Mouse (Mus musculus) lung, adult 2 months (tissue): ENCODE results near the gene Diexf. TPM values are rescaled to one million over a fixed set of nuclear protein-coding genes. Genes with fewer than 3 reads are reported as not detected.

Experiments used
- DNase-seq: peaks from one replicate; pipeline ENCODE4 v3.0.0; 2022
- H3K4me1 ChIP-seq: fragments of 200-500 bp; 2 replicates; pipeline ENCODE4 v1.6.1; 2011; ENCODE audit warnings: low read length; ENCODE audit not compliant: control insufficient read depth, insufficient read depth
- H3K4me3 ChIP-seq: fragments of 200-500 bp; replicated peaks from 2 replicates; pipeline ENCODE3; 2011; ENCODE audit warnings: low read depth, mild to moderate bottlenecking, control low read depth, low read length; ENCODE audit errors: extremely low read depth
- CTCF ChIP-seq: fragments of 200-500 bp; IDR thresholded peaks from 2 replicates; pipeline ENCODE4 v1.5.1; 2011; ENCODE audit warnings: mild to moderate bottlenecking, low read length, control low read depth; ENCODE audit not compliant: insufficient read depth
- POLR2A ChIP-seq: fragments of 200-500 bp; IDR thresholded peaks from 2 replicates; pipeline ENCODE4 v1.6.1; 2011; ENCODE audit warnings: low read depth, mild to moderate bottlenecking, control low read depth, low read length, borderline replicate concordance; ENCODE audit errors: extremely low read depth
- WGBS: fragments of 180-500 bp; shearing (Covaris S2); methylation state at CpG from one replicate; pipeline ENCODE4 v1.1.7; 2018; 5-methylcytosine and 5-hydroxymethylcytosine counted together
- polyA plus RNA-seq: library from polyadenylated mRNA; depleted of rRNA; stranded (reverse); fragments of >200 nt; gene quantifications from 2 replicates; pipeline ENCODE4 v1.2.3, GENCODE M21; 2012

Gene Diexf
- polyA plus RNA-seq, 1 experiment, result 14.1 TPM

DNA sequence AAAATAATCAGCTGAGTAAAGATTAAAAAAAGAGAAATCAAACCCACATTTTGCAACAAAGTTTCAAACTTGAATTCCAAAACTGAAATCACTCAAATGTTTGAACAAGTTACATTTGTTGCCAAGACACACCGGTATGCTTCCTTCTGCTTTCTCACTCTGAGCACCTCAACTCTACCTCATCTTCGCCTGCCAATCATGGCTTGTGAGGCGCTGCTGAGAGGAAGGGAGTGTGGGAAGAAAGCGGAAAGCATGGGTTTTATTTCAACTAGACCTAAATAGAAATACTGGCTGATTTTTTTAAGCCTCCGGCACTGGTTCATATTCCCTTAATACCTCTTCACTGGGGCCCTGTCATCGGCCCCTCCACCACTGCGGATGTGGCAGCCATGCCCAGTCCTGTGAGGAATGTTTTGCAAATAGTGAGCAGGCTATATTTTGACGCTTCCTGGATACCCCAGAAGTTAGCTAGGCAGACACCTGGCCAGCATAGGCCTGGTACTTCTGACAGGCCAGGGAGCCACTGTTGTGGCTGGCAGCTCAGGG lies 12.5 kb upstream of the Diexf start:
- no peak for TF ChIP-seq POLR2A
- TF ChIP-seq CTCF, result no peak
- Histone ChIP-seq H3K4me3 (no peak overlapping the region), H3K4me1 (no peaks in the 10 kb centered on the region)
- 76% methylated on average over 8 of the region's 8 CpGs for WGBS
- no peak for DNase-seq

DNA sequence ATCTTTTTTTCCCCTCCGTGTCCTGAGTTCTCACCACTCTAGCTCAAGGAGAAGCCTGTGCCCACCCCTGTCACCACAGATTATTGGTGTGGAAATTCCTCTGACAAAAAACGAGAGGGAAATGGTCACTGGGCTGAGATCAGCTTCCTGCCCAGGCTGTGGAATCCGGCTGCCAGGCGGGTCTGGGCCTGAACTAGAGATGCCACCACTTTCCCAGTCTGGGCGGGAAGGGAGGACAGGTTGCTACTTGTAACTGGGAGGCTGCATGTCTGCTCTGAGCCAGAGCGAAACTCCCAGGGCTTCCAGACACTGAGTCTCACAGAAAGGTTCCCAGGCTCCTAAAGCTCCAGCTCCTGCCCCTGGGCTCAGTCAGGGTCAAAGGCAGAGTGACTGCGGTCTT lies 11.0 kb upstream of the Diexf start:
- 69% methylated on average over 7 of the region's 7 CpGs for WGBS
- no peak for DNase-seq
- Histone ChIP-seq H3K4me3 (no peak overlapping the region), H3K4me1 (no peaks in the 10 kb centered on the region)
- TF ChIP-seq POLR2A, result no peak
- no peak for TF ChIP-seq CTCF

DNA sequence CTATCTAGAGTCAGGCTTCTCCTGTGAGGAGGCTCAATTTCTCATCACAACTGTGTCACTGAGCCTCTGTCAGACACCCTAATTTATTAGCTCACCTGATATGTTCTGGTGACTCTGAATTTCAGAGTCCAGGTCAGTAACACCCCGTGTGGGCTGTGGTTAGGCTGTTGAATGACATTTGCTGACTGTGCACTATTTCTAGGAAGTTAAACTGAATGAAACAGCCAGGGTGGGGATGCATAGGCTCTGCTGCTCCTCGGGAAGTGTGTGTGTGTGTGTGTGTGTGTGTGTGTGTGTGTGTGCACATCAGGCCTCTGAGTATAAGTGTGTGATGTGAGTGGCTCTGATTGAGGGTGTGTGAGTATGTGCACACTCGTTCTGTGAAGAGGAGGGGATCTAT lies 8.6 kb upstream of the Diexf start:
- no peak overlapping the region for H3K4me3 ChIP-seq
- H3K4me1 ChIP-seq, result no peaks in the 10 kb centered on the region
- no peak for TF ChIP-seq CTCF
- TF ChIP-seq POLR2A, result no peak
- no peak for DNase-seq
- WGBS, result 27% methylated on average over 3 of the region's 3 CpGs

- Histone ChIP-seq H3K4me1 (no peaks in the 10 kb centered on the region), H3K4me3 (no peak overlapping the region)
- DNase-seq, result no peak
- 12% methylated on average over 7 of the region's 7 CpGs for WGBS
- no peak for TF ChIP-seq POLR2A
- no peak for TF ChIP-seq CTCF
Observed at GRCm38 (mm10) chr1:193138087-193138486, 8.0 kb upstream of the Diexf start.

DNA sequence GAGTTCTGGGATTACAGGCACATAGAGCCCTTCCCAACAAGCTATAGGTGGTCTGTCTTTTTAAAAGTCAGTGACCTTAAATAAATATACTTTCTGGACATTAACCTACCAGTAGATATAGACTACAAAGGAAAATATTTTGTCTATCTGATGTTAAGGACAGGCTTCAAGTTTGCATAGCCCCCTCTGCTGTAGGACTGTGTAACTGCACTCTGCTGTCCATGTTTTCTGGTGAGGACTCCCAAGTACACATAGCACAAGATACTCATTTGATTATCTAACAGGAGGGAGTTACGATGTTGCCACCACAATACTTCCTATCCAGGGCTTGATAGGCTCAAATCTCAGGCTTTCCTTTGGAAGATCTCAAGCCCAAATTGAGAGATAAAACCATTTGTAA lies 3.7 kb upstream of the Diexf start:
- TF ChIP-seq POLR2A (no peak), CTCF (no peak)
- no peak overlapping the region for H3K4me3 ChIP-seq
- H3K4me1 ChIP-seq, result 0 out of 2 replicates have a peak, but pooled peaks cover 2% of the 10 kb centered on the region
- 91% methylated on average over 1 of the region's 1 CpGs for WGBS
- DNase-seq, result no peak

DNA sequence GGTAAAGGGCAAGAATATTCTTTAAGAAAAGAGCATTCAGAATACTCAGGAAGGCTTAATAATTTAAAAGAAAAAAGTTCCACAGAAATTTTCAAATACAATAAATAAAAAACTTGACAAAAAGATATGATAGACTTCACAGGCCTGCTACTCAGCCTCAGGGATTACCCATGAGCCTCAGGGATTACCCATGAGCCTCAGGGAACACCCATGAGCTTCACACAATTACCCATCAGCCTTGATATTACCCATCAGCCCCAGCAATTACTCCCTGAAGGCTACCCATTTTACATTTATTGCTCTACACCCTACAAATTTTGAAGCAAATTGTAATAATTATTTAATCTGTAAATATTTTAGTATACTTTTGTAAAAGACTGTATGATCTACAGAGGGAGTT lies 2.3 kb upstream of the Diexf start:
- no peak for TF ChIP-seq POLR2A
- TF ChIP-seq CTCF, result no peak
- no peak for DNase-seq

DNA sequence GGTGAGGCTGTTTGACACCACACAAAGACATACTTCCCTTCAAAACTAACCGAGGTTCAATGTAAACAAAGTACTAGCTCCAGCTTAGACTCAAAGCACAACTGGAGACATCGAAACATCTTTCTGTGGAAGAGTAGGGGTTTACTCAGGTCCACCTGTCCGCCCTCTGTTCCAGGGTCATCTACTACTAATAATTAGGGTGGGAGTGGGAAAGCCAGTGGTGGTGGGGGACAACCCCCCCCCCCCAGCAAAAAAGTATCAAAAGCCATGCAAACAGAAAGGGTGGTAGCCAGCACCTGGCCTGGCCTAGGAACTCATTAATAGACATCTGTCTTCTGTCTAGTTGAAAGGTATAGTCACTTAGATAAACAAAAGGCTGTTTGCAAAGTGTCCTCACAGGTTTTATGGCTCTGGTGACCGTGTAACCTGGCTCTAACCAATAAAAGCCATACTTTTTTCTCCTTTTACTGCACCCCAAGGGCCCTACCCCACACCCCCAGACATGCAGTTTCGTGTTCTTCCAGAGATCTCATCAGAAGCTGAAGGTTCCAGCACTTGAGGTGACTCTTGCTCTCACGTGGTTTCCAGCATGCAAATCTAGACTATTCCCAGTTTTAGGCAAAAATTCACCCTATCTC lies 1.4 kb upstream of the Diexf start:
- Histone ChIP-seq H3K4me1 (peaks cover 2% of the 10 kb centered on the region; the same call in 1 of the 2 replicates), H3K4me3 (no peak overlapping the region)
- TF ChIP-seq POLR2A (no peak), CTCF (no peak)
- DNase-seq, result no peak
- 69% methylated on average over 6 of the region's 6 CpGs for WGBS

More for the DNA sequence above, 2.3 kb upstream of the Diexf start:
- H3K4me1 ChIP-seq, result peaks cover 2% of the 10 kb centered on the region; the same call in 1 of the 2 replicates
- H3K4me3 ChIP-seq, result no peak overlapping the region

DNA sequence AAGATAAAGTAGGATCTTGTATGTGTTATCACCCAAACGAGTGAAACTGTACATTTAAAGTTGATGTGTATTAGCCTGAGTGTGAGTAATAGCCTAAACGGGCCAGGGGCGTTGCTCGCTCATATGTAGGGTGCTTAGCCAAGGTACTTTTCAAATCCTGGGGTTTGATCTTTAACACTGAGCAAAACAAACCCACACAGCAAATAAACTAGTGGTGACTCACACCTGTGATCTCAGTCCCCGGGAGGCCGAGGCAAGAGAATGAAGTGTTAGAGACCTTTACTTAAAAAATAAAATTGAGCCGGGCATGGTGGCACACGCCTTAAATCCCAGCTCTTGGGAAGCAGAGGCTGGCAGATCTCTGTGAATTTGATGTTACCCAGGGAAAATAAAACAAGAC lies 767 bp upstream of the Diexf start:
- Histone ChIP-seq H3K4me3 (no peak overlapping the region), H3K4me1 (peaks cover 2% of the 10 kb centered on the region; the same call in 1 of the 2 replicates)
- TF ChIP-seq POLR2A (no peak), CTCF (no peak)
- no peak for DNase-seq
- WGBS, result 67% methylated on average over 8 of the region's 8 CpGs

DNA sequence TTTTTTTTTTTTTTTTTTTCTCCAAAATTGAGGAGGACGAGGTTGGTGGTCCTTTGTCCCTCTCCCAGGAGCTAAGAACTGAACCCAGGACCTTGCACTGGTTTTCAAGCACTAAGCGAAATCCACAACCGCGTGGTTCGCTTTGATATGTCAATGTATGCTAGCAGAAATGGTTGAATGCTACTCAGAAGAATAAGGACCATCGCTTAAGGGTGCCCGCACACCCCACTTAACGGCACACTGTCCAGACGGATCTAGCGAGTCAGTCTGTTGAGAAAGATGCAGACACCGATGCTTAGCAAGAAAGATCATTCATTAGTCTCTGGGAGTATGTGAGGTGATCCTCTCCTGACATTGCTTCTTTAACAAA lies 369 bp upstream of the Diexf start:
- TF ChIP-seq POLR2A (no peak), CTCF (no peak)
- Histone ChIP-seq H3K4me1 (peaks cover 2% of the 10 kb centered on the region; the same call in 1 of the 2 replicates), H3K4me3 (peak overlapping the region; percentile 45)
- 36% methylated on average over 11 of the region's 11 CpGs for WGBS
- DNase-seq, result no peak

DNA sequence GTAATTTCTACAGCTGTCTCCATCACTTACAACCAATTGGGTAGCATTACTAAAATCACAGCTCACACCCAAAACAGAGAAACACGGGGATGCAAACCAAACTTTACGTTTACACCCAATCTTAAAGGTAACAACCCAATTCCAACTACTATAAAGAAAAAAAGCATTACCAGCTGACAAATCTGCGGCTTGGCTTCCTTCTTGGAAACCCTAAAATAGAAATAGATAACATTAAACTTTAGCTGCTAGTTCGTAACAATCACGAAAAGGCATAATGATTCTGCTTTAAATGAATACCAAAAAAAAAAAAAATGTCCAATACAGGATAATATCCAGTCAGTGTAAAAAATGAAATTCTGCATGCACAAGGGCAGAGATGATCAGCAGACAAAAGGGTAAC lies 751 bp downstream of the Diexf start:
- 19% methylated on average over 5 of the region's 5 CpGs for WGBS
- TF ChIP-seq CTCF, result no peak
- TF ChIP-seq POLR2A, result no peak
- H3K4me3 ChIP-seq, result no peak overlapping the region
- no peak for DNase-seq
- H3K4me1 ChIP-seq, result peaks cover 2% of the 10 kb centered on the region; the same call in 1 of the 2 replicates
